Mouse (Mus musculus) hindbrain, embryonic 15.5 days (tissue): ENCODE measurements at regions not wholly inside any gene's neighbourhood (a gene's known extent, or its start where the extent isn't known, plus 50 kb on each side); places are given as distances from the start of the nearest gene placed in this dataset.

Experiments used
- ATAC-seq: fragments of 200-750 bp; cut with Nextera tagmentation; 2 replicates; pipeline ENCODE4 v1.8.0; 2017; ENCODE audit warnings: low read depth, moderate number of reproducible peaks, moderate TSS enrichment; ENCODE audit not compliant: low FRiP score
- H3K27ac ChIP-seq: fragments of 300-500 bp; sonication (generic); replicated peaks from 2 replicates; pipeline ENCODE4 v1.5.1; 2015; ENCODE audit warnings: mild to moderate bottlenecking, inconsistent platforms
- H3K27me3 ChIP-seq: fragments of 300-500 bp; sonication (generic); 2 replicates; pipeline ENCODE4 v1.6.1; 2015; ENCODE audit warnings: control low read depth, inconsistent platforms
- H3K36me3 ChIP-seq: fragments of 300-500 bp; sonication (generic); 2 replicates; pipeline ENCODE4 v1.6.1; 2015; ENCODE audit warnings: control low read depth, inconsistent platforms
- H3K4me1 ChIP-seq: fragments of 300-500 bp; sonication (generic); replicated peaks from 2 replicates; pipeline ENCODE4 v1.6.1; 2015; ENCODE audit warnings: control low read depth, inconsistent platforms
- H3K4me2 ChIP-seq: fragments of 300-500 bp; sonication (generic); 2 replicates; pipeline ENCODE4 v1.6.1; 2015; ENCODE audit warnings: moderate library complexity, mild to moderate bottlenecking, inconsistent platforms
- H3K4me3 ChIP-seq: fragments of 300-500 bp; sonication (generic); 2 replicates; pipeline ENCODE4 v1.5.1; 2015; ENCODE audit warnings: mild to moderate bottlenecking, inconsistent platforms
- H3K9ac ChIP-seq: fragments of 300-500 bp; sonication (generic); 2 replicates; pipeline ENCODE4 v1.6.1; 2015; ENCODE audit warnings: inconsistent platforms
- H3K9me3 ChIP-seq: fragments of 300-500 bp; sonication (generic); 2 replicates; pipeline ENCODE4 v1.6.1; 2016; ENCODE audit warnings: control low read depth, inconsistent platforms
- WGBS: fragments of 180-500 bp; shearing (Covaris S2); methylation state at CpG from one replicate; pipeline ENCODE4 v1.1.7; 2015; 5-methylcytosine and 5-hydroxymethylcytosine counted together

DNA sequence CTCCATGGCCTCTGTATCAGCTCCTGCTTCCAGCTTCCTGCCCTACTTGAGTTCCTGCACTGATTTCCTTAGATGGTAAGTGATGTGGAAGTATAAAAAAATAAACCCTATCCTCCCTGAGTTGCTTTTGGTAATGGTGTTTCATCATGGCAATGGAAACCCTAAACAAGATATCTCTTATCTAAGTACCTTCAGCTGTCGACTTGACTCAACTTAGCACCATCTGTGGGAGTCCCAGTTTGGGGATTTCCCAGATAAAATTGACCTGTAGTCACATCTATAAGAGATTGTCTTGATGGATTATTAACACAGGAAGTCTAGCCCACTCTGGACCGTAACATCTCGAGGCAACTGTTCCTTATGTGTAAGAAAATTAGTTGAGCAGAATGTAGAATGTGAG lies 570.2 kb upstream of the Gm10306 start:
- H3K36me3 ChIP-seq, result no peaks in the 10 kb centered on the region
- 90% methylated on average over 3 of the region's 3 CpGs for WGBS
- no peak overlapping the region for H3K4me2 ChIP-seq
- H3K4me3 ChIP-seq, result no peak overlapping the region
- no peaks in the 10 kb centered on the region for H3K9me3 ChIP-seq
- H3K9ac ChIP-seq, result no peak overlapping the region
- H3K4me1 ChIP-seq, result no peaks in the 10 kb centered on the region
- H3K27me3 ChIP-seq, result no peaks in the 10 kb centered on the region
- ATAC-seq, result no peak
- H3K27ac ChIP-seq, result no peak overlapping the region

GRCm38 (mm10) chr4:93990273-93990869 lies 566.0 kb upstream of the Gm10306 start:
- Histone ChIP-seq H3K27ac (no peak overlapping the region), H3K4me1 (no peaks in the 10 kb centered on the region), H3K9ac (no peak overlapping the region), H3K27me3 (no peaks in the 10 kb centered on the region), H3K4me2 (no peak overlapping the region), H3K36me3 (no peaks in the 10 kb centered on the region), H3K4me3 (no peak overlapping the region), H3K9me3 (no peaks in the 10 kb centered on the region)
- no peak for ATAC-seq
- WGBS, result 84% methylated on average over 7 of the region's 7 CpGs

DNA sequence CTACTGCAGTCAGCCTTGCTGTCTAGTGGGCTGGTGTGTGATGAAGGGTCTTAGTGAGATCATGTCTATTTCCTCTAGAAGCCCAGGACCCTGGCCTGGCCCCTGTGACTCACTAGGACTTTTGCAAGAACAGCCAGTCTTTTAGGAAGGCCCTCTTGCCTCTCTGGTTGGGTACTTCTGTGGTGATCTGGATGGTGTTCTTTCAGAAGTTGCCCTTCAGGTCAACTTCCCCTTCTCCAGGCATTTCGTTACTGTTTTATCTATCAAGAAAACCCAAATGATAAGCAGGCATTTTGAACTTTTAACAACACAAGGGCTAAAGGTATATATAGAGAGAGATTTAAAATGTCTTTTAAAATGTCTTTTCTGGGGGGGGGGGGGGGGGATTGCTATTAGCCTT lies 550.5 kb upstream of the Gm10306 start:
- WGBS, result 81% methylated on average over 1 of the region's 1 CpGs
- H3K27ac ChIP-seq, result no peak overlapping the region
- no peaks in the 10 kb centered on the region for H3K36me3 ChIP-seq
- no peaks in the 10 kb centered on the region for H3K4me1 ChIP-seq
- ATAC-seq, result no peak
- H3K27me3 ChIP-seq, result no peaks in the 10 kb centered on the region
- no peak overlapping the region for H3K4me2 ChIP-seq
- H3K9ac ChIP-seq, result no peak overlapping the region
- no peak overlapping the region for H3K4me3 ChIP-seq
- no peaks in the 10 kb centered on the region for H3K9me3 ChIP-seq

- H3K27me3 ChIP-seq, result no peaks in the 10 kb centered on the region
- 42% methylated on average over 8 of the region's 8 CpGs for WGBS
- H3K4me1 ChIP-seq, result no peaks in the 10 kb centered on the region
- no peak overlapping the region for H3K9ac ChIP-seq
- ATAC-seq, result peak; percentile 94
- no peaks in the 10 kb centered on the region for H3K9me3 ChIP-seq
- H3K4me3 ChIP-seq, result no peak overlapping the region
- H3K36me3 ChIP-seq, result no peaks in the 10 kb centered on the region
- 0 out of 2 replicates have a peak overlapping the region, but pooled peaks have one; percentile 19 for H3K27ac ChIP-seq
- no peak overlapping the region for H3K4me2 ChIP-seq
These were observed 549.1 kb upstream of the Gm10306 start for GRCm38 (mm10) chr4:94007088-94007768.

- Histone ChIP-seq H3K4me1 (no peaks in the 10 kb centered on the region), H3K4me3 (no peak overlapping the region), H3K9ac (no peak overlapping the region), H3K9me3 (no peaks in the 10 kb centered on the region), H3K36me3 (no peaks in the 10 kb centered on the region), H3K4me2 (no peak overlapping the region), H3K27ac (no peak overlapping the region), H3K27me3 (no peaks in the 10 kb centered on the region)
- 89% methylated on average over 2 of the region's 2 CpGs for WGBS
- ATAC-seq, result no peak
These were observed 540.6 kb upstream of the Gm10306 start for GRCm38 (mm10) chr4:94015713-94016112.

DNA sequence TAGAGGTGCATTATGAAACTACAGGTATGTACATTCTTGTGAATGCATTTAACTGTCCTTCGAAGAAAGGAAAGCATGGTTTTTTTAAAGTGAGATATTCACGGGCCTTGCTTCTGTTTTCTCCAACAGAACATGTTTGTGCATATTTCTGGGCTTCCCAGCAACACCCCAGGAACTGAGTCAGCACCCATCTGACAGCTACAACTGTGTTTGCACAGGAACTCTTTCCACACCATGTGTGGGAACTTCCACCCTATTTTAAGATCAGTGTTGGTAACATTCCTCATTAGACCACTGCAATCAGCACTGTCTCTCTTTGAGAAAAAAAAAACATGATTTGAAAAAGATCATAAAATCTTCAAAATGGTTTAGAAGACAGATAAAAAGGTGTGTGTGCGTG lies 538.6 kb upstream of the Gm10306 start:
- Histone ChIP-seq H3K27ac (no peak overlapping the region), H3K4me3 (no peak overlapping the region), H3K9me3 (no peaks in the 10 kb centered on the region), H3K36me3 (no peaks in the 10 kb centered on the region), H3K4me1 (no peaks in the 10 kb centered on the region), H3K27me3 (no peaks in the 10 kb centered on the region), H3K4me2 (no peak overlapping the region), H3K9ac (no peak overlapping the region)
- ATAC-seq, result no peak
- WGBS, result 84% methylated on average over 3 of the region's 3 CpGs

DNA sequence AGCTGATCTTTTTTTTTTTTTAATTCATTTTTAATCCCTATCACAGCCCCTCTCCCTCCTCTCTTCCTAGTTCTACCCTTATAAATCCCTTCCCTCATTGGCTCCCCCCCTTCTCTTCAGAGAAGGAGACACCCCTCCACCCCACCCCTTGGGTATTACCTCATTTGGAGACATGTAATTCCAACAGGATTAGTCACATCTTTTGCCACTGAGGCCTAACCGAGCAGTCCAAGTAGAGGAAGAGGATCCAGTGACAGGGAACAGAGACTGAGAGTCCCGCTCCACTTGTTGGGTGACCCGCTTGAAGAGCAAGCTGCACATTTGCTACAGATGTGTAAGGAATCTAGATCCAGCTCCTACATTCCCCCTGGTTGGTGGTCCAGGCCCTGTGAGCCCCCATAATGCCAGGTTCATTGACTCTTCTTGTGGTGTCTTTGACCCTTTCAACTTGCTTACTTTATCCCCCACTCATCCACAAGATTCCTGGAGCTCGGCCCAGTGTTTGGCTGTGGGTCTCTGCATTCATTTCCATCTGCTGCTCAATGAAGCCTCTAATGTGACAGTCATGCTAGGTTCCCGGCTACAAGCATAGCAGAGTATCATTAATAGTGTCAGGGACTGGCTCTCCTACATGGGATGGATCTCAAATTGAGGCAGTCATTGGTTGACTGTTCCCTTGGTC lies 506.6 kb upstream of the Gm10306 start:
- H3K9me3 ChIP-seq, result no peaks in the 10 kb centered on the region
- no peaks in the 10 kb centered on the region for H3K36me3 ChIP-seq
- ATAC-seq, result no peak
- H3K4me1 ChIP-seq, result no peaks in the 10 kb centered on the region
- no peak overlapping the region for H3K4me3 ChIP-seq
- no peak overlapping the region for H3K27ac ChIP-seq
- no peaks in the 10 kb centered on the region for H3K27me3 ChIP-seq
- H3K9ac ChIP-seq, result no peak overlapping the region
- H3K4me2 ChIP-seq, result no peak overlapping the region
- WGBS, result 79% methylated on average over 5 of the region's 5 CpGs

- no peaks in the 10 kb centered on the region for H3K4me1 ChIP-seq
- 78% methylated on average over 11 of the region's 11 CpGs for WGBS
- H3K36me3 ChIP-seq, result no peaks in the 10 kb centered on the region
- no peak for ATAC-seq
- no peak overlapping the region for H3K4me3 ChIP-seq
- H3K4me2 ChIP-seq, result no peak overlapping the region
- H3K9ac ChIP-seq, result no peak overlapping the region
- H3K9me3 ChIP-seq, result no peaks in the 10 kb centered on the region
- no peak overlapping the region for H3K27ac ChIP-seq
- no peaks in the 10 kb centered on the region for H3K27me3 ChIP-seq
These were observed 503.8 kb upstream of the Gm10306 start for GRCm38 (mm10) chr4:94052249-94053162.

GRCm38 (mm10) chr4:94073178-94073870 lies 483.0 kb upstream of the Gm10306 start:
- Histone ChIP-seq H3K36me3 (no peaks in the 10 kb centered on the region), H3K4me2 (no peak overlapping the region), H3K27ac (no peak overlapping the region), H3K4me1 (no peaks in the 10 kb centered on the region), H3K9ac (no peak overlapping the region), H3K9me3 (no peaks in the 10 kb centered on the region), H3K27me3 (no peaks in the 10 kb centered on the region), H3K4me3 (no peak overlapping the region)
- 61% methylated on average over 9 of the region's 9 CpGs for WGBS
- ATAC-seq, result no peak

- no peak overlapping the region for H3K27ac ChIP-seq
- no peak overlapping the region for H3K4me3 ChIP-seq
- H3K4me1 ChIP-seq, result no peaks in the 10 kb centered on the region
- H3K9ac ChIP-seq, result no peak overlapping the region
- H3K9me3 ChIP-seq, result no peaks in the 10 kb centered on the region
- H3K27me3 ChIP-seq, result no peaks in the 10 kb centered on the region
- no peaks in the 10 kb centered on the region for H3K36me3 ChIP-seq
- no peak overlapping the region for H3K4me2 ChIP-seq
- ATAC-seq, result 0 out of 2 replicates have a peak, but pooled peaks have one; percentile 54
- WGBS, result 62% methylated on average over 3 of the region's 3 CpGs
These were observed 473.5 kb upstream of the Gm10306 start for GRCm38 (mm10) chr4:94082839-94083238.

- Histone ChIP-seq H3K27me3 (no peaks in the 10 kb centered on the region), H3K36me3 (no peaks in the 10 kb centered on the region), H3K4me1 (no peaks in the 10 kb centered on the region), H3K4me2 (no peak overlapping the region), H3K9me3 (no peaks in the 10 kb centered on the region), H3K27ac (no peak overlapping the region), H3K9ac (no peak overlapping the region), H3K4me3 (no peak overlapping the region)
- 85% methylated on average over 5 of the region's 5 CpGs for WGBS
- ATAC-seq, result no peak
These were observed 462.0 kb upstream of the Gm10306 start for GRCm38 (mm10) chr4:94094379-94094778.
